Mouse (Mus musculus) CH12.LX (cell line): Measurements from ENCODE around the gene Pan3. TPM values are rescaled to one million over a fixed set of nuclear protein-coding genes. Genes with fewer than 3 reads are reported as not detected.

Experiments used
- DNase-seq: peaks from one replicate; pipeline ENCODE4 v3.0.0-alpha.2; 2013; ENCODE audit errors: extremely low read depth
- H3K27ac ChIP-seq: 2 replicates; pipeline ENCODE4 v1.5.1; 2012; ENCODE audit warnings: low read depth, mild to moderate bottlenecking, control low read depth, moderate library complexity; ENCODE audit not compliant: insufficient read depth
- H3K27me3 ChIP-seq: replicated peaks from 2 replicates; pipeline ENCODE3; 2012; ENCODE audit warnings: inconsistent platforms
- H3K36me3 ChIP-seq, 2 experiments: replicated peaks in 1 of 2; 2 replicates each; pipeline versions ENCODE3 to v1.6.1; 2012; ENCODE audit warnings: inconsistent platforms in 1 of 2, low read length in 1 of 2, mild to moderate bottlenecking in 1 of 2, mixed read lengths in 1 of 2, moderate library complexity in 1 of 2; ENCODE audit not compliant: control insufficient read depth in 1 of 2, insufficient read depth in 1 of 2
- H3K4me1 ChIP-seq, 2 experiments: 2 replicates each; pipeline ENCODE4 v1.6.1; 2012; ENCODE audit warnings: inconsistent platforms in 1 of 2, moderate library complexity in 1 of 2; ENCODE audit not compliant: insufficient read depth in 2 of 2, control insufficient read depth in 1 of 2
- H3K4me2 ChIP-seq: 2 replicates; pipeline ENCODE4 v1.6.1; 2012; ENCODE audit warnings: low read depth, mild to moderate bottlenecking, control low read depth; ENCODE audit not compliant: poor library complexity, insufficient read depth, severe bottlenecking
- H3K4me3 ChIP-seq, 3 experiments: fragments of 150-350 bp in 1 of 3; sonication (generic) in 1 of 3; replicated peaks in 1 of 3; 2 replicates each; pipeline versions ENCODE3 to v1.5.1; 2011 to 2012; ENCODE audit warnings: low read depth in 2 of 3, low read length in 2 of 3, mild to moderate bottlenecking in 2 of 3, moderate library complexity in 2 of 3, control low read depth in 1 of 3, improper control_type of control experiment in 1 of 3, inconsistent platforms in 1 of 3, mixed read lengths in 1 of 3; ENCODE audit not compliant: poor library complexity in 1 of 3
- H3K79me2 ChIP-seq: replicated peaks from 2 replicates; pipeline ENCODE4 v1.6.1; 2012; ENCODE audit warnings: mild to moderate bottlenecking, moderate library complexity; ENCODE audit not compliant: control insufficient read depth, poor library complexity, insufficient read depth, severe bottlenecking; ENCODE audit errors: extremely low read depth
- H3K9ac ChIP-seq: 2 replicates; pipeline ENCODE4 v1.6.1; 2012; ENCODE audit warnings: low read depth, mild to moderate bottlenecking, control low read depth, moderate library complexity; ENCODE audit not compliant: insufficient read depth
- H3K9me3 ChIP-seq: replicated peaks from 2 replicates; pipeline ENCODE3; 2012; ENCODE audit warnings: low read length, inconsistent platforms, mixed read lengths
- CHD1 ChIP-seq: IDR thresholded peaks from 2 replicates; pipeline ENCODE4 v1.6.1; 2012; ENCODE audit warnings: low read depth, low read length, improper control_type of control experiment, inconsistent platforms
- E2F4 ChIP-seq: IDR thresholded peaks from 2 replicates; pipeline ENCODE4 v1.6.1; 2011; ENCODE audit warnings: low read depth, low read length, improper control_type of control experiment; ENCODE audit not compliant: insufficient replicate concordance
- EP300 ChIP-seq: IDR thresholded peaks from 2 replicates; pipeline ENCODE4 v1.6.1; 2011; ENCODE audit warnings: low read length, improper control_type of control experiment
- ETS1 ChIP-seq: conservative IDR thresholded peaks from 2 replicates; pipeline ENCODE4 v1.6.1; 2012; ENCODE audit warnings: low read depth, mild to moderate bottlenecking, inconsistent platforms, low read length, improper control_type of control experiment, moderate library complexity
- GABPA ChIP-seq: IDR thresholded peaks from 2 replicates; pipeline ENCODE4 v1.6.1; 2012; ENCODE audit warnings: low read depth, low read length, improper control_type of control experiment, inconsistent platforms; ENCODE audit not compliant: insufficient replicate concordance
- IRF4 ChIP-seq: IDR thresholded peaks from 2 replicates; pipeline ENCODE4 v1.6.1; 2014; ENCODE audit warnings: low read depth, mild to moderate bottlenecking, inconsistent platforms, low read length, improper control_type of control experiment
- JUN ChIP-seq: IDR thresholded peaks from 2 replicates; pipeline ENCODE4 v1.6.1; 2011; ENCODE audit warnings: low read depth, mild to moderate bottlenecking, low read length, improper control_type of control experiment, moderate library complexity; ENCODE audit not compliant: insufficient read depth
- KAT2A ChIP-seq: IDR thresholded peaks from 2 replicates; pipeline ENCODE4 v1.6.1; 2012; ENCODE audit warnings: low read length, improper control_type of control experiment, inconsistent platforms; ENCODE audit not compliant: insufficient replicate concordance
- MAFK ChIP-seq: IDR thresholded peaks from 2 replicates; pipeline ENCODE4 v1.6.1; 2011; ENCODE audit warnings: low read length, improper control_type of control experiment; ENCODE audit not compliant: insufficient replicate concordance
- MEF2A ChIP-seq: IDR thresholded peaks from 2 replicates; pipeline ENCODE4 v1.6.1; 2014; ENCODE audit warnings: low read depth, mild to moderate bottlenecking, inconsistent platforms, low read length, improper control_type of control experiment, borderline replicate concordance
- NELFE ChIP-seq: IDR thresholded peaks from 2 replicates; pipeline ENCODE4 v1.6.1; 2011; ENCODE audit warnings: low read depth, low read length, improper control_type of control experiment
- PAX5 ChIP-seq: IDR thresholded peaks from 2 replicates; pipeline ENCODE4 v1.6.1; 2012; ENCODE audit warnings: low read length, inconsistent platforms, mixed read lengths
- POLR2A ChIP-seq: IDR thresholded peaks from 2 replicates; pipeline ENCODE4 v1.6.1; 2011; ENCODE audit warnings: low read depth, mild to moderate bottlenecking, improper control_type of control experiment, low read length
- POLR2AphosphoS2 ChIP-seq: IDR thresholded peaks from 2 replicates; pipeline ENCODE4 v1.6.1; 2011; ENCODE audit warnings: low read depth, low read length, improper control_type of control experiment
- RAD21 ChIP-seq: IDR thresholded peaks from 2 replicates; pipeline ENCODE4 v1.6.1; 2011; ENCODE audit warnings: low read depth, mild to moderate bottlenecking, low read length, improper control_type of control experiment, moderate library complexity
- RCOR1 ChIP-seq: conservative IDR thresholded peaks from 2 replicates; pipeline ENCODE4 v1.6.1; 2012; ENCODE audit warnings: low read depth, mild to moderate bottlenecking, inconsistent platforms, low read length, improper control_type of control experiment
- SMC3 ChIP-seq: IDR thresholded peaks from 2 replicates; pipeline ENCODE4 v1.6.1; 2011; ENCODE audit warnings: low read depth, low read length, improper control_type of control experiment
- TBP ChIP-seq: conservative IDR thresholded peaks from 2 replicates; pipeline ENCODE4 v1.6.1; 2011; ENCODE audit warnings: low read depth, low read length, improper control_type of control experiment
- TCF12 ChIP-seq: IDR thresholded peaks from 2 replicates; pipeline ENCODE4 v1.6.1; 2014; ENCODE audit warnings: low read depth, mild to moderate bottlenecking, inconsistent platforms, low read length, improper control_type of control experiment
- UBTF ChIP-seq: IDR thresholded peaks from 2 replicates; pipeline ENCODE4 v1.6.1; 2012; ENCODE audit warnings: low read depth, mild to moderate bottlenecking, inconsistent platforms, low read length, improper control_type of control experiment, moderate library complexity
- USF1 ChIP-seq: IDR thresholded peaks from 2 replicates; pipeline ENCODE4 v1.6.1; 2014; ENCODE audit warnings: low read depth, mild to moderate bottlenecking, inconsistent platforms, low read length, improper control_type of control experiment
- USF2 ChIP-seq: conservative IDR thresholded peaks from 2 replicates; pipeline ENCODE4 v1.6.1; 2011; ENCODE audit warnings: low read depth, low read length, improper control_type of control experiment
- ZC3H11A ChIP-seq: IDR thresholded peaks from 2 replicates; pipeline ENCODE4 v1.6.1; 2012; ENCODE audit warnings: low read depth, mild to moderate bottlenecking, inconsistent platforms, low read length, improper control_type of control experiment
- ZKSCAN1 ChIP-seq: IDR thresholded peaks from 2 replicates; pipeline ENCODE4 v1.6.1; 2012; ENCODE audit warnings: low read depth, inconsistent platforms, low read length, improper control_type of control experiment, borderline replicate concordance
- ZMIZ1 ChIP-seq: IDR thresholded peaks from 2 replicates; pipeline ENCODE4 v1.6.1; 2012; ENCODE audit warnings: low read depth, mild to moderate bottlenecking, inconsistent platforms, low read length, improper control_type of control experiment
- ZNF384 ChIP-seq: IDR thresholded peaks from 2 replicates; pipeline ENCODE4 v1.6.1; 2012; ENCODE audit warnings: low read depth, low read length, improper control_type of control experiment, inconsistent platforms
- dilution Hi-C: fragments of 300-500 bp; cut with MboI; formaldehyde crosslinking; loops from 2 replicates; pipeline ENCODE4 v1.14.3; 2020; ENCODE audit warnings: low sequenced_read_pairs; ENCODE audit not compliant: extremely low pct_unique_long_range_greater_than_20kb, extremely low pct_ligation_motif_present
- in situ Hi-C: fragments of 300-500 bp; cut with MboI; formaldehyde crosslinking; loops from 3 replicates; pipeline ENCODE4 v1.14.3; 2019; ENCODE audit warnings: low sequenced_read_pairs, low pct_ligation_motif_present, low pct_unique_long_range_greater_than_20kb, mixed read lengths
- polyA plus RNA-seq: library from polyadenylated mRNA; unstranded; fragments of >175 nt; gene quantifications from 2 replicates; pipeline ENCODE4 v1.2.1, GENCODE M21; 2012; ENCODE audit warnings: low read depth; ENCODE audit not compliant: insufficient read length
- total RNA-seq, 2 experiments: library from RNA; depleted of rRNA; stranded (reverse); fragments of 300-350 nt in 1 of 2; fragments of >200 nt in 1 of 2; gene quantifications; 2 replicates each; pipeline ENCODE4 v1.2.3; 2012 to 2014

The Pan3 gene
- total and polyA plus RNA-seq, 3 experiments = 37.6 to 43.5 (median 40.2) TPM

DNA sequence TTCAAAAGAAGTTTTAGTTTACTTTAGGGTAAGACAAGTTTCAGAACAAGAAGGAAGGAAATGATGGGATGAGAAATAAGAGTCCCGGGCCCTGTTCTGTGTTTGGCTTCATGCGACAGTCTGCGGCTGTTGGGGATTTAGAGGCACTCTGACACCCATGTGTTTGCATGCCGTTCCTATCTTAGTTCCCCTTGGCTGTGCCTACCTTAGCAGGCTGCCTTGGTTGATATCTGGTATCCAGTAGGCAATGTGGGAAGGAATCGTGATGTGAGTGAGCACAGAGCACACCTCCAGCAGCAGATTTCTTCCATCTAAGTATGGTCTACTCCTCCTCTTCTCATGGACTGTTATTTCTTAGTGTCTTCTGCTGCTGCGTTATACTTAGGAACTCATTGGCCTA is 102.1 kb downstream of the Pan3 start:
- Histone ChIP-seq H3K9ac (no peak overlapping the region), H3K36me3 (peaks cover 53 to 80% of the 10 kb centered on the region in 2 experiments), H3K79me2 (no peaks in the 10 kb centered on the region), H3K27ac (no peak overlapping the region; the same call in 1 of the 2 replicates), H3K4me2 (no peak overlapping the region), H3K9me3 (no peaks in the 10 kb centered on the region), H3K27me3 (no peaks in the 10 kb centered on the region), H3K4me1 (0 out of 4 replicates have a peak, but pooled peaks cover 0 to 1% of the 10 kb centered on the region in 2 experiments), H3K4me3 (no peak overlapping the region)
- TF ChIP-seq E2F4 (no peak), ZC3H11A (no peak), ETS1 (no peak), MAFK (no peak), MEF2A (no peak), PAX5 (no peak), UBTF (no peak), POLR2A (no peak), TBP (no peak), JUN (no peak)
- DNase-seq = no peak
- in situ Hi-C loops = no loop called here
- dilution Hi-C loops = no loop called here

DNA sequence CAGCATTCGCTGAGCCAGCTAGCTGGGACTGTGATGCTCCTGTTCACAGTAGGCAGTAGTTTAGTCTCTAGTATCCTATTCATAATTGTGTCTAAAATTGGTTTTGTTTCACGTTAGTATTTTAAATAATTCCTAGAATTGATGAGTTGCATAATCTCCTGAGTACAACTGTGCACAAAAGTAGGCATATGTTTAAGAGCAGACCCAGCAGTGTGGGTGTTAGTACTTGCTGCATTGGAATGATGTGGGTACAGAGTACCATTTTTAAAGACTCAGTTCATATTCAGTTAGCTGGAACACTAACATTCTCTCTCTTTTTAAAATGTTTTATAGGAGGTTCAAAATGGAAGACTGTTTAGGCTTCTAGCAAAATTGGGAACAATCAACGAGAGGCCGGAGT is 109.4 kb downstream of the Pan3 start:
- dilution Hi-C loops = no loop called here
- Histone ChIP-seq H3K4me1 (no peaks in the 10 kb centered on the region), H3K9ac (no peak overlapping the region), H3K36me3 (peaks cover 70 to 89% of the 10 kb centered on the region in 2 experiments), H3K4me3 (no peak overlapping the region), H3K4me2 (no peak overlapping the region), H3K27ac (no peak overlapping the region), H3K27me3 (no peaks in the 10 kb centered on the region), H3K79me2 (no peaks in the 10 kb centered on the region), H3K9me3 (no peaks in the 10 kb centered on the region)
- in situ Hi-C loops = no loop called here
- DNase-seq = no peak
- no peak for TF ChIP-seq ZKSCAN1
- TF ChIP-seq MAFK = no peak
- TF ChIP-seq KAT2A = no peak
- no peak for TF ChIP-seq USF1
- TF ChIP-seq POLR2AphosphoS2 = no peak
- no peak for TF ChIP-seq ZC3H11A
- no peak for TF ChIP-seq EP300
- TF ChIP-seq SMC3 = no peak
- TF ChIP-seq NELFE = no peak
- TF ChIP-seq ZMIZ1 = no peak
- TF ChIP-seq RAD21 = no peak
- no peak for TF ChIP-seq GABPA
- no peak for TF ChIP-seq ZNF384
- TF ChIP-seq RCOR1 = no peak
- TF ChIP-seq IRF4 = no peak
- TF ChIP-seq ETS1 = no peak
- TF ChIP-seq TCF12 = no peak
- TF ChIP-seq JUN = no peak
- no peak for TF ChIP-seq USF2
- TF ChIP-seq CHD1 = no peak
